Mouse (Mus musculus) erythroblast, embryonic 14.5 days (primary cell): ENCODE results near the gene Htr2a. TPM values are rescaled to one million over a fixed set of nuclear protein-coding genes. Genes with fewer than 3 reads are reported as not detected.
A peak's percentile ranks its signal among the peaks of the same experiment; 100 is the strongest.

Experiments used
- H3K27me3 ChIP-seq: 2 replicates; pipeline ENCODE4 v1.6.1; 2012; ENCODE audit warnings: inconsistent platforms; ENCODE audit not compliant: control insufficient read depth
- H3K36me3 ChIP-seq: 2 replicates; pipeline ENCODE4 v1.6.1; 2012; ENCODE audit warnings: mild to moderate bottlenecking, inconsistent platforms; ENCODE audit not compliant: control insufficient read depth
- H3K4me1 ChIP-seq: 2 replicates; pipeline ENCODE4 v1.6.1; 2012; ENCODE audit warnings: inconsistent platforms; ENCODE audit not compliant: control insufficient read depth
- H3K4me3 ChIP-seq: replicated peaks from 2 replicates; pipeline ENCODE3; 2012; ENCODE audit warnings: moderate library complexity, mild to moderate bottlenecking, inconsistent platforms
- H3K9me3 ChIP-seq: 2 replicates; pipeline ENCODE4 v1.6.1; 2012; ENCODE audit warnings: low read length, inconsistent platforms, mixed read lengths; ENCODE audit not compliant: control insufficient read depth
- GATA1 ChIP-seq: IDR thresholded peaks from 2 replicates; pipeline ENCODE4 v1.6.1; 2012; ENCODE audit warnings: low read length, inconsistent platforms, mixed read lengths
- TAL1 ChIP-seq: IDR thresholded peaks from 3 replicates; pipeline ENCODE4 v1.6.1; 2012; ENCODE audit warnings: low read length, inconsistent platforms, mixed read lengths
- polyA plus RNA-seq: library from polyadenylated mRNA; stranded (reverse); fragments of >175 nt; gene quantifications from 2 replicates; pipeline ENCODE4 v1.2.3, GENCODE M21; 2012

Htr2a gene
- polyA plus RNA-seq, 1 experiment, result not detected

- no peaks in the 10 kb centered on the region for H3K9me3 ChIP-seq
- H3K27me3 ChIP-seq, result no peaks in the 10 kb centered on the region
- H3K36me3 ChIP-seq, result no peaks in the 10 kb centered on the region
- H3K4me3 ChIP-seq, result no peak overlapping the region
- TF ChIP-seq GATA1 (no peak), TAL1 (no peak)
- H3K4me1 ChIP-seq, result peaks cover 6% of the 10 kb centered on the region
Measured at GRCm38 (mm10) chr14:74684298-74684978, 43.8 kb downstream of the Htr2a start.

GRCm38 (mm10) chr14:74691963-74692362, 51.3 kb downstream of the Htr2a start:
- Histone ChIP-seq H3K9me3 (no peaks in the 10 kb centered on the region), H3K36me3 (no peaks in the 10 kb centered on the region), H3K4me1 (no peaks in the 10 kb centered on the region), H3K4me3 (no peak overlapping the region), H3K27me3 (no peaks in the 10 kb centered on the region)
- TF ChIP-seq TAL1 (no peak), GATA1 (no peak)

GRCm38 (mm10) chr14:74696766-74697165, 56.1 kb downstream of the Htr2a start:
- H3K36me3 ChIP-seq, result no peaks in the 10 kb centered on the region
- H3K4me1 ChIP-seq, result peaks cover 1% of the 10 kb centered on the region; the same call in 1 of the 2 replicates
- TF ChIP-seq TAL1 (no peak), GATA1 (no peak)

GRCm38 (mm10) chr14:74697432-74697831, 56.8 kb downstream of the Htr2a start:
- H3K27me3 ChIP-seq, result no peaks in the 10 kb centered on the region
- H3K4me1 ChIP-seq, result peaks cover 1% of the 10 kb centered on the region; the same call in 1 of the 2 replicates
- H3K36me3 ChIP-seq, result no peaks in the 10 kb centered on the region
- TF ChIP-seq GATA1, result no peak
- TF ChIP-seq TAL1, result no peak
- H3K9me3 ChIP-seq, result no peaks in the 10 kb centered on the region
- H3K4me3 ChIP-seq, result no peak overlapping the region

More at GRCm38 (mm10) chr14:74696766-74697165, 56.1 kb downstream of the Htr2a start:
- Histone ChIP-seq H3K4me3 (no peak overlapping the region), H3K9me3 (no peaks in the 10 kb centered on the region), H3K27me3 (no peaks in the 10 kb centered on the region)

GRCm38 (mm10) chr14:74699241-74699640, 58.6 kb downstream of the Htr2a start:
- Histone ChIP-seq H3K27me3 (no peaks in the 10 kb centered on the region), H3K9me3 (no peaks in the 10 kb centered on the region), H3K36me3 (no peaks in the 10 kb centered on the region), H3K4me3 (no peak overlapping the region), H3K4me1 (peaks cover 1% of the 10 kb centered on the region; the same call in 1 of the 2 replicates)
- TF ChIP-seq TAL1, result no peak
- TF ChIP-seq GATA1, result no peak

- H3K4me1 ChIP-seq, result peaks cover 1% of the 10 kb centered on the region; the same call in 1 of the 2 replicates
- no peaks in the 10 kb centered on the region for H3K36me3 ChIP-seq
- no peak overlapping the region for H3K4me3 ChIP-seq
- no peak for TF ChIP-seq TAL1
- no peak for TF ChIP-seq GATA1
- no peaks in the 10 kb centered on the region for H3K27me3 ChIP-seq
- H3K9me3 ChIP-seq, result no peaks in the 10 kb centered on the region
Measured at GRCm38 (mm10) chr14:74703930-74704329, 63.3 kb downstream of the Htr2a start.

GRCm38 (mm10) chr14:74709054-74709453, 68.4 kb downstream of the Htr2a start:
- no peaks in the 10 kb centered on the region for H3K36me3 ChIP-seq
- no peaks in the 10 kb centered on the region for H3K4me1 ChIP-seq
- no peaks in the 10 kb centered on the region for H3K27me3 ChIP-seq
- no peak for TF ChIP-seq GATA1
- no peak for TF ChIP-seq TAL1
- H3K4me3 ChIP-seq, result no peak overlapping the region
- H3K9me3 ChIP-seq, result no peaks in the 10 kb centered on the region

- no peaks in the 10 kb centered on the region for H3K36me3 ChIP-seq
- H3K4me1 ChIP-seq, result no peaks in the 10 kb centered on the region
- H3K4me3 ChIP-seq, result no peak overlapping the region
- H3K9me3 ChIP-seq, result no peaks in the 10 kb centered on the region
- peaks cover 2% of the 10 kb centered on the region; the same call in 1 of the 2 replicates for H3K27me3 ChIP-seq
- TF ChIP-seq GATA1 (no peak), TAL1 (no peak)
Measured at GRCm38 (mm10) chr14:74723541-74723940, 82.9 kb downstream of the Htr2a start.

- peaks cover 25% of the 10 kb centered on the region for H3K4me1 ChIP-seq
- peaks cover 22% of the 10 kb centered on the region for H3K36me3 ChIP-seq
- no peaks in the 10 kb centered on the region for H3K27me3 ChIP-seq
- H3K4me3 ChIP-seq, result peak overlapping the region; percentile 70
- no peaks in the 10 kb centered on the region for H3K9me3 ChIP-seq
- TF ChIP-seq TAL1 (no peak), GATA1 (no peak)
Measured at GRCm38 (mm10) chr14:74731221-74732078, 90.8 kb downstream of the Htr2a start.
